Mouse (Mus musculus): ENCODE data around the gene Fam205c. TPM values are rescaled to one million over a fixed set of nuclear protein-coding genes. Genes with fewer than 3 reads are reported as not detected.

Gene Fam205c
- total RNA-seq (2021) (1 to 10 TPM; 8.3 to 9.8 TPM), polyA plus RNA-seq (2012; rRNA removed) (0.14 and 0.20 TPM in 2 replicates)
- long read RNA-seq, partial matches to known transcripts, result 8 of 8 reads
- long read RNA-seq, other reads (novel, unspliced or antisense), result 0 of 8 reads

DNA sequence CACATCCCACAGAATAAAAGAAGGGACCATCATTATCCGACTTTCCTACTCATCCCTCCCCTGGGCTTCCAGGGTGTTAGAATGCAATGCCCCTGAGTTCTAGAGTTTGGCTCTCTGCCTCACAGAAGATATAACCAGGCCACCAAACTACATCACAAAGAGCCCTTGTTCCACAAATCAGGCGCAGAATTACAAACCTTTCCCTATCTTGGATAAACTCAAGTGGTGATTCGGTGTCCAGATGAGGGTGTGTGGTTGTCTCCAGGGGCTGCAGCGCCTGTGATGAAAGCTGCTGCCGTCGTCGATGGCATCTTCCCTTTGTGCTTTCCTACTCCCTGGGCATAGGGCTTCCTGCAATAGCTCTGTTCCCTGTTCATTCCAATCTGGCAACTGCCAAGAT is at the start of gene Fam205c:
Fam205c (minus strand) TSS at position 101 of the 400 bp plus-strand sequence.
- no peak within 1 kb of the TSS for H3K27ac ChIP-seq
- no peaks in the 10 kb centered on the region for H3K36me3 ChIP-seq (ENCODE audit: control insufficient read depth, insufficient read depth, low read length)
- no peaks in the 10 kb centered on the region for H3K27me3 ChIP-seq (ENCODE audit: control insufficient read depth, insufficient read depth, low read length)
- H3K9ac ChIP-seq (ENCODE audit: low read depth, low read length), result no peak within 1 kb of the TSS
- WGBS, result 71% methylated on average over 7 of the region's 7 CpGs
- H3K4me1 ChIP-seq (ENCODE audit: control insufficient read depth, insufficient read depth, low read length), result no peaks in the 10 kb centered on the region
- TF ChIP-seq EP300 (IDR thresholded peaks at IDR 0.05; ENCODE audit: insufficient read depth, low read depth, low read length) (no peak), POLR2A (IDR thresholded peaks at IDR 0.05; ENCODE audit: insufficient read depth, low read depth, low read length) (no peak), CTCF (IDR thresholded peaks at IDR 0.05) (no peak)
- no peak within 1 kb of the TSS for H3K4me3 ChIP-seq
- DNase-seq, result no peak
- intact Hi-C loops (cut with DNase I), result no loop called here
- H3K79me2 ChIP-seq (replicated peaks; ENCODE audit: control insufficient read depth, insufficient read depth, low read length), result no peaks in the 10 kb centered on the region

DNA sequence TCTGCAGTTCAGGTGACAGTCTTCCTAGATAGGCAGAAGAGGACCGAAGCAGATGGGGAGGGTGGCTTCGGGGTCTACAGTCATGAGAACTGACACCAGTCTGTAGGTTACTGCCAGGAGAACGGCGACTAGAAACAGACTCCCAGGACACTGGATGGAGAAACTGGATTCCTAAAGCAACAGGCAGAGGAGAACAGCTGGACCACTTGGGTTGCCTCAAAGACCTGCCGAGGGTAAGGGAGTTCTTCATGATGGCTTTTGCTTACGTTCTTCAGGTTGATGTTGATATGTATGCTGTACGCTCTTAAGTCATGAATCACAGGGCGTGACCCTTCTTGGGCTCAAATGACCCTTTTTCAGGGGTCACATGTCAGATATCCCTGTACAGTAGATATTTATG is 48.4 kb upstream of the Fam205c start:
- Histone ChIP-seq H3K79me2 (replicated peaks; ENCODE audit: control insufficient read depth, insufficient read depth, low read length) (no peaks in the 10 kb centered on the region), H3K4me3 (no peak overlapping the region), H3K27me3 (ENCODE audit: control insufficient read depth, insufficient read depth, low read length) (no peaks in the 10 kb centered on the region; the same call in 1 of the 2 replicates), H3K27ac (no peak overlapping the region), H3K9ac (ENCODE audit: low read depth, low read length) (no peak overlapping the region), H3K4me1 (ENCODE audit: control insufficient read depth, insufficient read depth, low read length) (no peaks in the 10 kb centered on the region), H3K36me3 (ENCODE audit: control insufficient read depth, insufficient read depth, low read length) (no peaks in the 10 kb centered on the region)
- intact Hi-C loops (cut with DNase I), result no loop called here
- WGBS, result 84% methylated on average over 8 of the region's 8 CpGs
- no peak for DNase-seq
- TF ChIP-seq EP300 (IDR thresholded peaks at IDR 0.05; ENCODE audit: insufficient read depth, low read depth, low read length) (no peak), POLR2A (IDR thresholded peaks at IDR 0.05; ENCODE audit: insufficient read depth, low read depth, low read length) (no peak), CTCF (IDR thresholded peaks at IDR 0.05) (no peak)

DNA sequence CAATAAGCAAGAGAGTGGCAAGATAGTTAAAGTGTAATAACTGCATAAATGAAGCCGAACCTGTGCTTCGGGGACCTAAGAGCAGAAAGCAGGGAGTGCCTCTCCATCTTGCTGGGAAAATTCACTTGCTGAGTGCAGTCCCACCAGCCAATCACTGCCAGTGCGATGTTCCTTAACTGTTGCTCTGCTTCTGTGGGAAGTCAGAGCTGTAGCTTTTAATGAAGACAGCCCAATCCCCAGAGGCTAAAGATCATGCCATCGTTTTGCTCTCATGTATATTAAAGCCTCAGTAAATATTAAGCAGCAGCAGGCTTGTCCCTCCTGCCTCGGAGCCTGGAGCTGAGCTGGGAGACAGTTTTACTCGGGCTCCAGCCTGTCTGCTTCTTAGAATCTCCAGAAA is 48.0 kb upstream of the Fam205c start:
- DNase-seq, result no peak
- H3K9ac ChIP-seq (ENCODE audit: low read depth, low read length), result no peak overlapping the region
- H3K4me1 ChIP-seq (ENCODE audit: control insufficient read depth, insufficient read depth, low read length), result no peaks in the 10 kb centered on the region
- H3K27me3 ChIP-seq (ENCODE audit: control insufficient read depth, insufficient read depth, low read length), result peaks cover 4% of the 10 kb centered on the region; the same call in 1 of the 2 replicates
- 80% methylated on average over 6 of the region's 6 CpGs for WGBS
- no peaks in the 10 kb centered on the region for H3K36me3 ChIP-seq (ENCODE audit: control insufficient read depth, insufficient read depth, low read length)
- H3K4me3 ChIP-seq, result no peak overlapping the region
- H3K79me2 ChIP-seq (replicated peaks; ENCODE audit: control insufficient read depth, insufficient read depth, low read length), result no peaks in the 10 kb centered on the region
- no peak overlapping the region for H3K27ac ChIP-seq
- no peak for TF ChIP-seq EP300 (IDR thresholded peaks at IDR 0.05; ENCODE audit: insufficient read depth, low read depth, low read length)
- TF ChIP-seq POLR2A (IDR thresholded peaks at IDR 0.05; ENCODE audit: insufficient read depth, low read depth, low read length), result no peak
- TF ChIP-seq CTCF (IDR thresholded peaks at IDR 0.05), result no peak
- intact Hi-C loops (cut with DNase I), result no loop called here

DNA sequence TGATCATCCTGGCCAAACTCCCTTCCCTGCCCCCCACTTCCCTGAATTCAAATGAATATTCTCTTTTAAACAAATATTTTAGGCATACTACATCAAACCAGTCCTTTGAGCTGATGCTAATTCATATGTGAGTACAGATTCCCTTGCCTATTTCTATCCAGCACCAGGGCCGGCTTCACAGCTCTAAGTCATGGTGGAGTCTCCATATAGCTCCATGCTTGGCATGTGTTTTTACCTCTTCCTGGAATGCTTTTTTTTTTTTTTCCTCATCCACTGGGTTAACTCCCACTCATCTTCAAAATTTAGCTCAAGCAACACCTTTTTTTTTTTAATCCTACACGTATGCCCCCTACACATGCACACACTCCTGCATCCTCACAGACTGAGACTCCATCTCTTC is 47.5 kb upstream of the Fam205c start:
- H3K9ac ChIP-seq (ENCODE audit: low read depth, low read length), result no peak overlapping the region
- DNase-seq, result no peak
- H3K27ac ChIP-seq, result no peak overlapping the region
- H3K36me3 ChIP-seq (ENCODE audit: control insufficient read depth, insufficient read depth, low read length), result no peaks in the 10 kb centered on the region
- 62% methylated on average over 2 of the region's 2 CpGs for WGBS
- peaks cover 5% of the 10 kb centered on the region; the same call in 1 of the 2 replicates for H3K27me3 ChIP-seq (ENCODE audit: control insufficient read depth, insufficient read depth, low read length)
- intact Hi-C loops (cut with DNase I), result no loop called here
- no peaks in the 10 kb centered on the region for H3K79me2 ChIP-seq (replicated peaks; ENCODE audit: control insufficient read depth, insufficient read depth, low read length)
- no peak overlapping the region for H3K4me3 ChIP-seq
- TF ChIP-seq CTCF (IDR thresholded peaks at IDR 0.05) (no peak), EP300 (IDR thresholded peaks at IDR 0.05; ENCODE audit: insufficient read depth, low read depth, low read length) (no peak), POLR2A (IDR thresholded peaks at IDR 0.05; ENCODE audit: insufficient read depth, low read depth, low read length) (no peak)
- H3K4me1 ChIP-seq (ENCODE audit: control insufficient read depth, insufficient read depth, low read length), result no peaks in the 10 kb centered on the region

DNA sequence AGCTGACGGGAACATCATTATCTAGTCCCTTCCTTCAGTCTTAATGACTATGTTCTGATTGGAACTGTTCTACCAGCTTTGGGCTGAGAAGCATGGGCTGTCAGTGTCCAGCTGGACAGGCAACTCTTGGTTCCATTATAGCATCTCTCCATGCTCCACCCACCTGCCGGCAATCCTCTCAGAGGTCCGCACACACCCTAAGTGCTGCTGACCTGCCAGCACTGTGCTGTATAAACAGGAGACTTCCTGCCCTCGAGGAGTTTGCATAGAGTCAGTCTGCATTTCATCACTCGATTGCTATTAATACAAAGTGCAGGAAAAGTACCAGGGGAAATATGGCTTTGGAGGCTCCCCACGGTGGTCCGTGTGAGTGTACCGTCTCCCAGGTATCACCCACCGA is 46.7 kb upstream of the Fam205c start:
- DNase-seq, result no peak

DNA sequence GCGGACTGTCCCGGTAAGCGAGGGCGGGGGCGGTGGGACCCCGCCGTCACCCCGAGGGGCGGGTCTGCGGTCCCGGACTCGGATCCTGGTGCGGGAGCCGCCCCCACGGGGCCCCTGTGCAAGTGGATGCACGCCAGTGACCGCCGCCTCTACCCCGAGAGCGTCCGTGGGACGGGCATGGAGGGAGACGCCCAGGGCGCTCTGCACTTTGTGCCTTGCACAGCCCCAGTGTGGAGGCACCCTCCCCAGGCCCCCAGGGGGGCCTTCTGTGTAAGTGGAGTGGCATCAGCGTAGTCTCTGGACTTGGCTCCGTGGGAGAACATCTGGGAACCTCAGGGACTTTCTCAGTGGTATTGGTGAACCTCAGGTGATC is 43.4 kb upstream of the Fam205c start:
- DNase-seq, result no peak
- Histone ChIP-seq H3K27me3 (ENCODE audit: control insufficient read depth, insufficient read depth, low read length) (peaks cover 5% of the 10 kb centered on the region; the same call in 1 of the 2 replicates), H3K4me3 (peak overlapping the region; percentile 49), H3K27ac (no peak overlapping the region), H3K9ac (ENCODE audit: low read depth, low read length) (peak overlapping the region; percentile 77), H3K36me3 (ENCODE audit: control insufficient read depth, insufficient read depth, low read length) (no peaks in the 10 kb centered on the region), H3K4me1 (ENCODE audit: control insufficient read depth, insufficient read depth, low read length) (no peaks in the 10 kb centered on the region), H3K79me2 (replicated peaks; ENCODE audit: control insufficient read depth, insufficient read depth, low read length) (no peaks in the 10 kb centered on the region)
- WGBS, result 4% methylated on average over 25 of the region's 26 CpGs
- intact Hi-C loops (cut with DNase I), result loop anchor here (5.0 kb wide), 1 partner anchor 40 kb away; no protein-coding TSS in a partner anchor
- no peak for TF ChIP-seq POLR2A (IDR thresholded peaks at IDR 0.05; ENCODE audit: insufficient read depth, low read depth, low read length)
- TF ChIP-seq EP300 (IDR thresholded peaks at IDR 0.05; ENCODE audit: insufficient read depth, low read depth, low read length), result no peak
- no peak for TF ChIP-seq CTCF (IDR thresholded peaks at IDR 0.05)

More for the DNA sequence above, 46.7 kb upstream of the Fam205c start:
- Histone ChIP-seq H3K27me3 (ENCODE audit: control insufficient read depth, insufficient read depth, low read length) (peaks cover 5% of the 10 kb centered on the region; the same call in 1 of the 2 replicates), H3K9ac (ENCODE audit: low read depth, low read length) (no peak overlapping the region), H3K4me1 (ENCODE audit: control insufficient read depth, insufficient read depth, low read length) (no peaks in the 10 kb centered on the region), H3K79me2 (replicated peaks; ENCODE audit: control insufficient read depth, insufficient read depth, low read length) (no peaks in the 10 kb centered on the region), H3K4me3 (no peak overlapping the region), H3K36me3 (ENCODE audit: control insufficient read depth, insufficient read depth, low read length) (no peaks in the 10 kb centered on the region), H3K27ac (no peak overlapping the region)
- 63% methylated on average over 9 of the region's 9 CpGs for WGBS
- no peak for TF ChIP-seq EP300 (IDR thresholded peaks at IDR 0.05; ENCODE audit: insufficient read depth, low read depth, low read length)
- no peak for TF ChIP-seq CTCF (IDR thresholded peaks at IDR 0.05)
- TF ChIP-seq POLR2A (IDR thresholded peaks at IDR 0.05; ENCODE audit: insufficient read depth, low read depth, low read length), result no peak
- intact Hi-C loops (cut with DNase I), result no loop called here

Measured in heart, adult 2 months (tissue).